Mouse (Mus musculus) hindbrain, embryonic 15.5 days (tissue): ENCODE results near the gene Gm10203. TPM values are rescaled to one million over a fixed set of nuclear protein-coding genes. Genes with fewer than 3 reads are reported as not detected.
"Not testable (repeated sequence)": the region's sequence is repeated elsewhere in the genome, so short reads cannot be mapped to it uniquely, and the experiment has no call there.

ENCODE experiments used
- ATAC-seq: fragments of 200-750 bp; cut with Nextera tagmentation; 2 replicates; pipeline ENCODE4 v1.8.0; 2017; ENCODE audit warnings: low read depth, moderate number of reproducible peaks, moderate TSS enrichment; ENCODE audit not compliant: low FRiP score
- H3K27ac ChIP-seq: fragments of 300-500 bp; sonication (generic); replicated peaks from 2 replicates; pipeline ENCODE4 v1.5.1; 2015; ENCODE audit warnings: mild to moderate bottlenecking, inconsistent platforms
- H3K27me3 ChIP-seq: fragments of 300-500 bp; sonication (generic); 2 replicates; pipeline ENCODE4 v1.6.1; 2015; ENCODE audit warnings: control low read depth, inconsistent platforms
- H3K36me3 ChIP-seq: fragments of 300-500 bp; sonication (generic); 2 replicates; pipeline ENCODE4 v1.6.1; 2015; ENCODE audit warnings: control low read depth, inconsistent platforms
- H3K4me1 ChIP-seq: fragments of 300-500 bp; sonication (generic); replicated peaks from 2 replicates; pipeline ENCODE4 v1.6.1; 2015; ENCODE audit warnings: control low read depth, inconsistent platforms
- H3K4me2 ChIP-seq: fragments of 300-500 bp; sonication (generic); 2 replicates; pipeline ENCODE4 v1.6.1; 2015; ENCODE audit warnings: moderate library complexity, mild to moderate bottlenecking, inconsistent platforms
- H3K4me3 ChIP-seq: fragments of 300-500 bp; sonication (generic); 2 replicates; pipeline ENCODE4 v1.5.1; 2015; ENCODE audit warnings: mild to moderate bottlenecking, inconsistent platforms
- H3K9ac ChIP-seq: fragments of 300-500 bp; sonication (generic); 2 replicates; pipeline ENCODE4 v1.6.1; 2015; ENCODE audit warnings: inconsistent platforms
- H3K9me3 ChIP-seq: fragments of 300-500 bp; sonication (generic); 2 replicates; pipeline ENCODE4 v1.6.1; 2016; ENCODE audit warnings: control low read depth, inconsistent platforms
- WGBS: fragments of 180-500 bp; shearing (Covaris S2); methylation state at CpG from one replicate; pipeline ENCODE4 v1.1.7; 2015; 5-methylcytosine and 5-hydroxymethylcytosine counted together
- polyA plus RNA-seq: library from polyadenylated mRNA; unstranded; fragments of >200 nt; fragmentation: Nextera tagmentation; extraction: Ambion mirVana; gene quantifications from 2 replicates; pipeline ENCODE4 v1.2.1, GENCODE M21; 2015

Gene Gm10203
- not detected in 2 replicates for polyA plus RNA-seq

DNA sequence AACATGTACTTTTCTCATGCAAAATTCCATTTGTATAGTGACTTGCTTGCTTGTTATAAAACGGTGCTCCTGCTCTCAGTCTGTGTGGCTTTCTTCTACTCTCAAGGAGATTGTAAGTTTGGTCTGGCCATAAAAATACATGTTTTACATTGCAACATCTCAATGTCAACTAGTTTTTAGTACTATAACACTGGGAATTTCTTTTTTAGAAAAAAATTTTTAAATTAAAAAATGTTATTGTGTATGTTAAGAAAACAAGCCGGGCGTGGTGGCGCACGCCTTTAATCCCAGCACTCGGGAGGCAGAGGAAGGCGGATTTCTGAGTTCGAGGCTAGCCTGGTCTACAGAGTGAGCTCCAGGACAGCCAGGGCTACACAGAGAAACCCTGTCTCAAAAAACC, at the start of gene Gm10203:
Gene Gm10203 (plus strand): TSS at position 301 of the 400 bp plus-strand sequence.
- not testable (repeated sequence) for H3K9me3 ChIP-seq, H3K27ac ChIP-seq, H3K4me3 ChIP-seq, H3K4me2 ChIP-seq, H3K36me3 ChIP-seq, H3K4me1 ChIP-seq, H3K9ac ChIP-seq, ATAC-seq, H3K27me3 ChIP-seq
- WGBS: 83% methylated on average over 8 of the region's 8 CpGs

DNA sequence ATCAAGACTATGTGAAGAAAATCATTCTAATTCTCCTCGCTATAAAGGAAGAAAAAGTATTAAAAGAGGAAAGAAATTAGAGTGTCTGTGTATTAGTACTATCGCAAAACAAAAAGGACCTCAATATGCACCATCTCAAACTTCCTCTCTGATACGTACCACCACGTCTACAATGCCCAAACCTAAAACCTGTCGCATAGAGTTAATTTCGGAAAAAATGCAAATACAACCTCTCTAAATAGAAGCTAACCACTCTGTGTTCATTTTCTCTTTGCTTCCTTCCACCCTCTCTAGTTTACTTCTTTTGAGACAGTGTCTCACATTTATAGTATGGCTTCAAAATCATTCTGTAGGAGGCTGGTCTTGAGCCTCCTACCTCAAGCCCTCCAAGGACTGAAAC, 37.6 kb upstream of the Gm10203 start:
- Histone ChIP-seq H3K4me3 (no peak overlapping the region), H3K9ac (no peak overlapping the region), H3K36me3 (no peaks in the 10 kb centered on the region), H3K4me1 (no peaks in the 10 kb centered on the region), H3K27me3 (no peaks in the 10 kb centered on the region), H3K4me2 (no peak overlapping the region), H3K27ac (no peak overlapping the region), H3K9me3 (no peaks in the 10 kb centered on the region)
- WGBS: 97% methylated on average over 6 of the region's 6 CpGs
- ATAC-seq: no peak

DNA sequence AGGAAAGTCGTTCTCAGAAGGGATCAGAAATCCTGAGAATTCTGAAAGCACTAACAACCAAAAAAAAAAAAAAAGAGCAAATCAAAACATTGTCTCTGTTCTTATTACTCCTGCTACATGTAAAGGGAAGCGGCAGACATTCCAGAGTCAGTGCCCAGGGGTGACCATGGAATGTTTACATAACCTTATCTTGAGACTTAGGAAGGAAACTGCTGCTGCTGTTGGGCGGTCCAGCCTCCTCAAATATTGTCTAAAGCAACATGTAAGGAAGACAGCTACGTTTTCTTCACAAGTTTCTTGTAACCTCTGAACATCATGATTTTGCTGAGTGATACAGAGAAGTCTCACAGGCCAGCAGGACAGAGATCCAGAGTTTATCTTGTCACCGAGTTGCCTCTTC, 36.5 kb upstream of the Gm10203 start:
- H3K4me3 ChIP-seq: no peak overlapping the region
- no peak overlapping the region for H3K27ac ChIP-seq
- peaks cover 1% of the 10 kb centered on the region; the same call in 1 of the 2 replicates for H3K4me1 ChIP-seq
- H3K36me3 ChIP-seq: no peaks in the 10 kb centered on the region
- WGBS: 77% methylated on average over 5 of the region's 5 CpGs
- no peaks in the 10 kb centered on the region for H3K9me3 ChIP-seq
- no peaks in the 10 kb centered on the region for H3K27me3 ChIP-seq
- no peak overlapping the region for H3K9ac ChIP-seq
- no peak overlapping the region for H3K4me2 ChIP-seq
- ATAC-seq: no peak

DNA sequence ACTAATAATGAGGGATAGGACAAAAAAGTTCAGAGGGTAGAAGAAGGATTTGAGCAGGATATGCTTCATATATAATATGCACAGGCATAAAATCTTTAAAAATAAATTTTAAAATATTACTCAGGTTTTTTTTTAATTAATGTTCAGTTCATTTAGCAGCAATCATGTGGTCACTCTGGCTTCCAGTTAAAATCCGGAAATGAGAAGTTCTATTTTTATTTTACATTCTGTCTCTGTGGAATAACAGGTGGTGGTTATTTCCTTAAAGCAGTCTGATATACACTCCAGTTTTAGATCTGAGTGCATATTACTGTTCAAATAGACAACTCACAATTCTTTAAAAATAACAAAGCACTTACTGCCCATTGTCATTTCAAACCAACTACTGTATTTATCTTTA, 35.4 kb upstream of the Gm10203 start:
- no peak overlapping the region for H3K4me3 ChIP-seq
- no peak overlapping the region for H3K4me2 ChIP-seq
- H3K4me1 ChIP-seq: peaks cover 11% of the 10 kb centered on the region
- no peak overlapping the region for H3K9ac ChIP-seq
- H3K27me3 ChIP-seq: no peaks in the 10 kb centered on the region
- H3K36me3 ChIP-seq: no peaks in the 10 kb centered on the region
- no peak overlapping the region for H3K27ac ChIP-seq
- no peak for ATAC-seq
- 84% methylated on average over 1 of the region's 1 CpGs for WGBS
- no peaks in the 10 kb centered on the region for H3K9me3 ChIP-seq

DNA sequence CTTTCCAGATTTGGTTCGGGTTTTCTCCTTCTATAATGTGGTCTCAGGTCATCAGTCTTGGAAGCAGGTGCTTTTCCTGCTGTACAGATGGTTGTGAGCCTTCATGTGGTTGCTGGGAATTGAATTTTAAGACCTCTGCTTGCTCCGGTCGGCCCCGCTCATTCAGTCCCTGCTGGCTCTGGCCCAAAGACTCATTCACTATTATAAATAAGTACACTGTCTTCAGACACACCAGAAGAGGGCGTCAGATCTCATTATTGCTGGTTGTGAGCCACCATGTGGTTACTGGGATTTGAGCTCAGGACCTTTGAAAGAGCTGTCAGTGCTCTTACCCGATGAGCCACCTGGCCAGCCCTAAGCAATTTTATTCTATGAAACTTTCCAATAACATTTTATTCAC, 34.6 kb upstream of the Gm10203 start:
- 56% methylated on average over 6 of the region's 6 CpGs for WGBS
- H3K4me2 ChIP-seq: no peak overlapping the region
- ATAC-seq: no peak
- H3K4me1 ChIP-seq: peaks cover 13% of the 10 kb centered on the region
- no peaks in the 10 kb centered on the region for H3K9me3 ChIP-seq
- H3K4me3 ChIP-seq: no peak overlapping the region
- H3K27ac ChIP-seq: no peak overlapping the region
- no peak overlapping the region for H3K9ac ChIP-seq
- H3K27me3 ChIP-seq: no peaks in the 10 kb centered on the region
- H3K36me3 ChIP-seq: no peaks in the 10 kb centered on the region

DNA sequence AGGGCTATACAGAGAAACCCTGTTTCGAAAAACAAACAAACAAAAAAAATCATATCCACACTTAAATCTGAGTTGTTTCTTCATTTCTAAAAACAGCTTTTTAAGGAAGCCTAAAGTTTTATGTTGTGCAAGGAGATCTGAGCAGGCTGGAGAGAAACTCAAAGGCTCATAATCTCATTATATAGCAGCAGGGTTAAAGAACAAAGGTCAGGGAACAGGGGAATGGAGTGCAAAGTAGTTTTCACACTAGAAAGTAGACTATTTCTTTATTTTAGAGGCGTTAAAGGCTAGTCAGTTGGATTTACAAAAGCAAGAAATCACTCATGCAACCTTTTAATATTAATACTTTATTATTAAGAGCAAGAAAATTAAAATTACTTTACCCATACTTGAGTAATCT, 33.7 kb upstream of the Gm10203 start:
- WGBS: 88% methylated on average over 2 of the region's 2 CpGs
- Histone ChIP-seq H3K27me3 (no peaks in the 10 kb centered on the region), H3K4me2 (no peak overlapping the region), H3K27ac (no peak overlapping the region), H3K4me1 (peaks cover 13% of the 10 kb centered on the region), H3K4me3 (no peak overlapping the region), H3K9ac (no peak overlapping the region), H3K36me3 (no peaks in the 10 kb centered on the region), H3K9me3 (no peaks in the 10 kb centered on the region)
- ATAC-seq: no peak

DNA sequence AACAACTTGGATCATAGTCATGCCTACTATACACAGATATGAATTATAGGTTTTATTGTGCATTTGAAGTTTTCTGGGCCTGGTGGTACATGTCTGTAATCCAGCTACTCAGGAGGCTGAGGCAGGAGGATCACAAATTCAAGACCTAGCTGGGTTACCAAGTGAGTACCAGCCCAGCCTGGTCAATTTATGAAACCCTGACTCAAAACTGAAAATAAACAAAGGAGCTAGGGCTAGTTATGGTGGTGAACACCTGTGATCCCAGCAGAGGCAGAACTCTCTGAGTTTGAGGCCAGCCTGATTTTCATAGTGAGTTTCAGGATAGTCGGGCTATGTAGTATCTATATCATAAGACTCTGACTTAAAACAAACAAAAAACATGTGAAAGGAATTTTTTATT, 32.7 kb upstream of the Gm10203 start:
- H3K4me3 ChIP-seq: no peak overlapping the region
- ATAC-seq: no peak
- H3K36me3 ChIP-seq: no peaks in the 10 kb centered on the region
- no peak overlapping the region for H3K27ac ChIP-seq
- H3K9ac ChIP-seq: no peak overlapping the region
- H3K27me3 ChIP-seq: no peaks in the 10 kb centered on the region
- no peaks in the 10 kb centered on the region for H3K9me3 ChIP-seq
- H3K4me2 ChIP-seq: no peak overlapping the region
- WGBS: 100% methylated on average over 1 of the region's 1 CpGs
- peaks cover 13% of the 10 kb centered on the region for H3K4me1 ChIP-seq

DNA sequence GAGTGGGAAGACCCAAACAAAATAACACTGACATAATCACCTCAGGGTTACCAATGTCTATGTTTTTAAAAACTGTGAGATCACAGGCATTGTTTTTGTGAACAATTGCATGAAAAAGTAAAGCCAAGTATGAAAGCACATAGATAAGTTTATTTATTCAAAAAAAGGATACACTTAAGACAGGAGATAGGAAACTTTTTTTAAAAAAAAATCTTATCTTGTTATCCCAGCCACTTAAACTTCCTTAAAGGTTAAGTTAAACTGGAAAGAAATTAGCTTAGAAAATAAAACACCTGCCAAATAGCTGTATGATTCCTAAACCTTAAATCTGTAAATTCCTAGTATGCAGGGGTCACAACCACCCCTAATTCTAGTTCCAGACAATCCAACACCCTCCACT, 31.0 kb upstream of the Gm10203 start:
- H3K9ac ChIP-seq: no peak overlapping the region
- peak overlapping the region; percentile 95; the same call in 1 of the 2 replicates for H3K4me3 ChIP-seq
- H3K27ac ChIP-seq: no peak overlapping the region

DNA sequence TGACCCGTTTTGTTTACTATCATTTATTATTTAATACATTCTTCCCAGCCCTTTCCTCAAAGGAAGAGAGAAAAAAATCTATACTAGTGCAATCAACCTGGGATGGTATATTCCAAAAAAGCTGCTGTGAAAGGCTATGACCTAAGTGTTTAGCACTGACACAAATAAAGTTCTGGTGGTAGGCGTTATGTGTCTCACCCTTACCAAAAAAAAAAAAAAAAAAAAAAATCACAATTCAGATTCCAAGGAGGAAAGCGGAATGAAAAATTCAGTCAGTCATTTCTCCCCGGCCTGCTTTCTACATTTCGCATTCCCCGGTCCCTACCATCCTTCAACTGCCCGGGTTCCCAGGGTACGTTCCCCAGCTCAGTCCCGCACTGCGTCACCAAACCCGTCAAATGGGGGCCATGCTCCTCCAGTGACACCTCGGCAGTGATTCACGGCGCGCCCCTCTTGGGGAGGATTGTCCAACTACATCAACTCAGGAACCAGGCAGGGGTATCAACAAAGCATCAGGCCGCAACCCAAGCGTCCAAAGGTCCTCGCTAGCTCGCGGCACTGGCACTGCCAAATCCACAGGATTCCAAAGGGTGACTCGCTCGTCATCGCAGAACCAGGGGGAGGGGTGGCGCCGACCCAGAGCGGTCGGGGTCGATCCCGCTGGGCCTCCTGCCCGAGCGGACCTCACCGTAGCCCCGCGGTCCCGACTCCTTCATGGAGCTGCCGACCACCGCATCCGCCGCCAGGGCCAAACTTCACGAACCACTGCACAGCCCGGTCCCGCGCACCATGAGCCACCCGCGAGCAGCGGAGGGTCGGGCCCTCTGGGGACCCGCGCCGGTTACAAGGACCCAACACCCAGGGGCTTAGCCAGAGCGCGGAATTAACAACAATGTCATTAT, 29.5 kb upstream of the Gm10203 start:
- WGBS: under 1% methylated on average over 52 of the region's 52 CpGs
- H3K9ac ChIP-seq: peak overlapping the region; percentile 84
- H3K36me3 ChIP-seq: no peaks in the 10 kb centered on the region
- H3K4me2 ChIP-seq: peak overlapping the region; percentile 57
- H3K27ac ChIP-seq: peak overlapping the region; percentile 97
- H3K9me3 ChIP-seq: no peaks in the 10 kb centered on the region
- H3K4me1 ChIP-seq: peaks cover 13% of the 10 kb centered on the region
- H3K4me3 ChIP-seq: peak overlapping the region; percentile 95
- no peaks in the 10 kb centered on the region for H3K27me3 ChIP-seq
- peak; percentile 53 for ATAC-seq

More for the DNA sequence above, 31.0 kb upstream of the Gm10203 start:
- H3K36me3 ChIP-seq: no peaks in the 10 kb centered on the region
- ATAC-seq: no peak
- peak overlapping the region; percentile 57 for H3K4me2 ChIP-seq
- H3K9me3 ChIP-seq: no peaks in the 10 kb centered on the region
- no peaks in the 10 kb centered on the region for H3K27me3 ChIP-seq
- H3K4me1 ChIP-seq: peaks cover 13% of the 10 kb centered on the region

DNA sequence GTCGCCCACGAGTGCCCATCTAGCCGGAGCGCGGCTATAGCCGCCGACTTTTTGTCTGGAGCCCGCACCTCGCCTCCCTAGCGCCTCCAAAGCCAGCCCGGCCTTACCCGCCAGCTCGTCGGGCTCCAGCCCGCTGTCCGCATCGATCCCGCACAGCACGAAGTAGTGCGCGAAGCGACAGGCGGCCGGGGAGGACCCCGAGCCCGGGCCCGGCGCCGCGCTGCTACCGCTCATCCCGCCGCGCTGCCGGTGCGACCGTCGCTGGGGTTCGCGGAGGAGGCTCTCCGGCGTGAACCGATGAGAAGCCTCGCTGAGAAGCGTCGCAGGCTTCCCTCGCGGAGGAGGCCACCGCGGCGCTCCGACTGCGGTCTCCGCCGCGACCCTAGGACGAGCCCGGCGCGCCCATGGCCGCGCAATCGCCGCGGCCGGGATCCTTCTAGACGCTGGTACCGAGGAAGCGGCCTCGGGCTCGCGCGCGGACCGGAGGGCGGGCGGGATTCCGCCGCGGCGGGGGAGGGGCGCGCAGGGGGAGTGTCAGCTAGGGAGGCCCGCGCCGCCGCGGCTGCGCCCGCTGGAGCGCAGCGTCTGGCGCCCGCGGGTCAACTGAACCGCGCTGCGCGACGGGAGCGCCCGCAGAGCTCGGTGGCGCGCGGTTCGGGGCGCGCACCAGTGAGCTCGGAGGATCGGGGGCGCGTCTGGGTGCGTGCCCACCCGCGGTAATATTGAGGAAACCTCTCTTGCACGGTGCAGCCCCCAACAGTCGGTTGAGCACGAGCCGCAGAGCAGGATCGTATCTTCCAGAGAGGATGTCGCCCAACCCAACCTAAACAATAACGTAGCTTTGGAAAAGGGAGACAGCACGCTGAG, 28.7 kb upstream of the Gm10203 start, which contains the start of gene Dennd5b:
Gene Dennd5b (minus strand): TSS at position 605 of the 867 bp plus-strand sequence.
- under 1% methylated on average over 115 of the region's 124 CpGs for WGBS
- H3K4me2 ChIP-seq: peak within 1 kb of the TSS; percentile 57
- ATAC-seq: peak; percentile 96
- no peaks in the 10 kb centered on the region for H3K9me3 ChIP-seq
- H3K4me3 ChIP-seq: peak within 1 kb of the TSS; percentile 95
- H3K27ac ChIP-seq: peak within 1 kb of the TSS; percentile 97
- no peaks in the 10 kb centered on the region for H3K36me3 ChIP-seq
- H3K9ac ChIP-seq: peak within 1 kb of the TSS; percentile 84
- no peaks in the 10 kb centered on the region for H3K27me3 ChIP-seq
- peaks cover 13% of the 10 kb centered on the region for H3K4me1 ChIP-seq

DNA sequence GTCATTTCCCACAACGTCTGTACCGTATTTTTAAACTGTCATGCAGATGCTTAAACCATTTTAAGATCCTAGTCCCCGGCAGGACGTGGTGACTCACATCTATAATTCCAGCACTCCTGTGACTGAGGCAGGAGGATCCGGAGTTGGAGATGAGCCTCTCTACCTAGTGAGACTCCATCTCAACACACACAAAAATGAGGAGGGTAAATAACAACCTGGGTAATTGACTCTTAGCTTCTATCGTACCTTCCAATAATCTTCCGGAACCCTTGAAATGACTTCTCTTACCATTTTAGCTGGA, 28.1 kb upstream of the Gm10203 start:
- peaks cover 13% of the 10 kb centered on the region for H3K4me1 ChIP-seq
- H3K4me2 ChIP-seq: peak overlapping the region; percentile 57
- H3K27ac ChIP-seq: peak overlapping the region; percentile 97
- WGBS: 11% methylated on average over 7 of the region's 7 CpGs
- peak overlapping the region; percentile 84 for H3K9ac ChIP-seq
- peak overlapping the region; percentile 95 for H3K4me3 ChIP-seq
- no peaks in the 10 kb centered on the region for H3K9me3 ChIP-seq
- ATAC-seq: no peak; the same call in 1 of the 2 replicates
- no peaks in the 10 kb centered on the region for H3K36me3 ChIP-seq
- no peaks in the 10 kb centered on the region for H3K27me3 ChIP-seq

DNA sequence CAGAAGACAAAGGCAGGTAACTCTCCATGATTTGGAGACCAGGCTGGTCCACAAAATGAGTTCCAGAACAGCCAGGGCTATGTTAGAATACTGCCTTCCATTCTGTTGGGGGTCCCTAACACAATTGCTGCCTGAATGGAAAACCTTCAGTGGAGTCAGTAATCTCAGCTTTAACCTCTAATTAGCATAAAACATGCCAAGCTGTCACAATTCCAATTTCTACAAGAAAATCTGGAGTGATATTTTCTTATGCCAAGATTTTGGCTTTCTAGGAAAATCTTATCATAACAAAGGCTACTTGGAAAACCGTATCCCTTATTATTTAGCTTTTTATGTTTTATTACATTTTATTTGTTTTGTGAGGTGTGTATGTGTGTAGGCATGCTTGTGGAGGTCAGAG, 26.5 kb upstream of the Gm10203 start:
- Histone ChIP-seq H3K9ac (no peak overlapping the region), H3K27ac (no peak overlapping the region), H3K4me2 (no peak overlapping the region), H3K4me3 (no peak overlapping the region), H3K27me3 (no peaks in the 10 kb centered on the region), H3K9me3 (no peaks in the 10 kb centered on the region), H3K36me3 (no peaks in the 10 kb centered on the region), H3K4me1 (peaks cover 12% of the 10 kb centered on the region)
- WGBS: 93% methylated on average over 1 of the region's 1 CpGs
- ATAC-seq: no peak
